Mouse (Mus musculus) lung, postnatal 0 days (tissue): ENCODE measurements around the gene St6galnac3. TPM values are rescaled to one million over a fixed set of nuclear protein-coding genes. Genes with fewer than 3 reads are reported as not detected.

Experiments used
- ATAC-seq: fragments of 200-750 bp; cut with Nextera tagmentation; 2 replicates; pipeline ENCODE4 v1.8.0; 2017; ENCODE audit warnings: moderate library complexity
- DNase-seq: peaks from one replicate; pipeline ENCODE4 v3.0.0-alpha.2; 2016; ENCODE audit warnings: low spot score
- H3K27ac ChIP-seq: fragments of 300-500 bp; sonication (generic); 2 replicates; pipeline ENCODE4 v1.5.1; 2014; ENCODE audit warnings: antibody characterized with exemption, mild to moderate bottlenecking, low read length, mixed read lengths
- H3K27me3 ChIP-seq: fragments of 300-500 bp; sonication (generic); replicated peaks from 2 replicates; pipeline ENCODE4 v1.6.1; 2014; ENCODE audit warnings: low read length, mixed read lengths; ENCODE audit not compliant: insufficient read depth
- H3K36me3 ChIP-seq: fragments of 300-500 bp; sonication (generic); 2 replicates; pipeline ENCODE4 v1.6.1; 2014; ENCODE audit warnings: low read length, mixed read lengths; ENCODE audit not compliant: insufficient read depth
- H3K4me1 ChIP-seq: fragments of 300-500 bp; sonication (generic); 2 replicates; pipeline ENCODE4 v1.6.1; 2014; ENCODE audit warnings: antibody characterized with exemption, low read depth, low read length, mixed read lengths; ENCODE audit not compliant: insufficient read depth
- H3K4me2 ChIP-seq: fragments of 300-500 bp; sonication (generic); replicated peaks from 2 replicates; pipeline ENCODE4 v1.6.1; 2014; ENCODE audit warnings: low read depth, mild to moderate bottlenecking, low read length, moderate library complexity, mixed read lengths
- H3K4me3 ChIP-seq: fragments of 300-500 bp; sonication (generic); 2 replicates; pipeline ENCODE4 v1.5.1; 2014; ENCODE audit warnings: low read depth, low read length
- H3K9ac ChIP-seq: fragments of 300-500 bp; sonication (generic); replicated peaks from 2 replicates; pipeline ENCODE4 v1.6.1; 2014; ENCODE audit warnings: low read depth, mild to moderate bottlenecking
- H3K9me3 ChIP-seq: fragments of 300-500 bp; sonication (generic); 2 replicates; pipeline ENCODE4 v1.6.1; 2016; ENCODE audit warnings: low read length, mixed read lengths
- CTCF ChIP-seq: IDR thresholded peaks from 2 replicates; pipeline ENCODE4 v1.5.1; 2016; ENCODE audit warnings: antibody characterized with exemption, mild to moderate bottlenecking
- EP300 ChIP-seq: IDR thresholded peaks from 2 replicates; pipeline ENCODE4 v1.6.1; 2016; ENCODE audit warnings: antibody characterized with exemption, mild to moderate bottlenecking, control low read depth
- WGBS: fragments of 180-500 bp; shearing (Covaris S2); extraction: QIAGEN DNeasy Blood & Tissue Kit; methylation state at CpG from one replicate; pipeline ENCODE4 v1.1.7; 2014; 5-methylcytosine and 5-hydroxymethylcytosine counted together
- polyA plus RNA-seq: library from polyadenylated mRNA; unstranded; fragments of >200 nt; fragmentation: Nextera tagmentation; extraction: Ambion mirVana; gene quantifications from 2 replicates; pipeline ENCODE4 v1.2.1, GENCODE M21; 2015

St6galnac3 gene
- polyA plus RNA-seq, 1 experiment from 2014 or later, result 12.9 TPM

DNA sequence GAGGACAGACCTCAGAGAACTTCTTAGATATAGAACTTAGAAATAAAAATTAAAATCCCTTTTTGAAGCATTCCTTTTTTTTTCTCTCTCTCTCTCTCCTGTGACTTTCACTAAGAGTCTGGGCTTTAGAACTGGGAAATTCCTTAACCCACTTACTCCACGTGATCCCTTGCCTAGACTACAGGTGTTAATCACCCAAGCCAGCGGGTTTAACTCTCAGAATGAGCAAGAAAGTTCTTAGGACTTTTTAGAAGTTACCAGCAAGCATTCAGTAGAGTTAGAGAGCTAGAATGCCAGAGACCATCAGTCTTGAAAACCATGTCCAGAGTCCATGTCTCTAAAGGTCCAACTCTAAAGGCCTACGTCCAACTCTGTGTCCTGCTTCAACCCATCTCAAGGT lies 23.3 kb upstream of the St6galnac3 start:
- 91% methylated on average over 3 of the region's 3 CpGs for WGBS
- H3K27ac ChIP-seq, result no peak overlapping the region
- H3K4me2 ChIP-seq, result no peak overlapping the region
- H3K4me1 ChIP-seq, result no peaks in the 10 kb centered on the region
- no peaks in the 10 kb centered on the region for H3K27me3 ChIP-seq
- no peaks in the 10 kb centered on the region for H3K9me3 ChIP-seq
- TF ChIP-seq EP300, result no peak
- TF ChIP-seq CTCF, result no peak
- no peak overlapping the region for H3K4me3 ChIP-seq
- H3K9ac ChIP-seq, result no peak overlapping the region
- H3K36me3 ChIP-seq, result no peaks in the 10 kb centered on the region
- DNase-seq, result no peak
- no peak for ATAC-seq

DNA sequence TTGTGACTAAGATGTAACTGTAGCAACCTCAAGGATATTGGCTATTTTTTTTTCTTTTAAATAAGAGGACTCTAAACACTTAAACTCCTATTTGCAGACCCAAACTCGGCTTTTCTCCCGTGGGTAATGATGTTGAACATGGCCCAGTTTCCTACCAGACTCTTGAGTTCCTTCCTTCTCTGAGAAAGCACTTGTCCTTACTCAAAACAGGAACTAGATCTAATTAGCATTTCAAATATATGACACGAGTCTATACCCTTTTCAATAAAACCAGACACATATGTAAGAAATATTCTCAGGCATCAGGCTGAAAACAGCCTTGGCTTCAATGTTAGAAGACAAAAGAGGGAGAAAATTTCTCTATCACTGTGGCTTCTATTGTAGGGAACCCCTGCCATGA lies 20.1 kb upstream of the St6galnac3 start:
- Histone ChIP-seq H3K27me3 (no peaks in the 10 kb centered on the region), H3K4me1 (no peaks in the 10 kb centered on the region), H3K4me3 (no peak overlapping the region), H3K27ac (no peak overlapping the region), H3K36me3 (no peaks in the 10 kb centered on the region), H3K9ac (no peak overlapping the region), H3K4me2 (no peak overlapping the region), H3K9me3 (no peaks in the 10 kb centered on the region)
- ATAC-seq (no peak), DNase-seq (no peak)
- TF ChIP-seq CTCF, result no peak
- WGBS, result 40% methylated on average over 3 of the region's 3 CpGs

DNA sequence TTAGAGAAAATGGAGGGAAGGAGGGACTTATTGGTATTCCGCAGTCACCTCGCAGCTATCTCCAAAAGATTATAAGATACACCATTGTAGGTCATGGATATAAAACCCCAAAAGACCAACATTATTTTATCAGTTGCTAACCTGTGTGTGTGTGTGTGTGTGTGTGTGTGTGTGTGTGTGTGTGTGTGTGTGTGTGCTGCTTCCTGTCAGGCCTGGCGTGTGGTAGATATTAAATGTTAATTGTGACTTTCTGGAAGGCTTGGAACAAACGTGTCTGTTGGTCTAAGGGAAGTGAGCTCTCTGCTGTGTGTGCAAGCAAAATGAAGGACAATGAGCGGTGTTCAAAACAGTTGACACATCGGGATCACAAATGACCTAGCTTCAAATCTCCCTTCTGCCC lies 19.5 kb upstream of the St6galnac3 start:
- H3K4me3 ChIP-seq, result no peak overlapping the region
- no peak overlapping the region for H3K9ac ChIP-seq
- TF ChIP-seq CTCF (no peak), EP300 (no peak)
- ATAC-seq (no peak), DNase-seq (no peak)
- no peaks in the 10 kb centered on the region for H3K9me3 ChIP-seq
- no peaks in the 10 kb centered on the region for H3K4me1 ChIP-seq
- no peaks in the 10 kb centered on the region for H3K36me3 ChIP-seq
- H3K4me2 ChIP-seq, result no peak overlapping the region
- H3K27me3 ChIP-seq, result no peaks in the 10 kb centered on the region
- H3K27ac ChIP-seq, result no peak overlapping the region
- WGBS, result 81% methylated on average over 6 of the region's 6 CpGs

DNA sequence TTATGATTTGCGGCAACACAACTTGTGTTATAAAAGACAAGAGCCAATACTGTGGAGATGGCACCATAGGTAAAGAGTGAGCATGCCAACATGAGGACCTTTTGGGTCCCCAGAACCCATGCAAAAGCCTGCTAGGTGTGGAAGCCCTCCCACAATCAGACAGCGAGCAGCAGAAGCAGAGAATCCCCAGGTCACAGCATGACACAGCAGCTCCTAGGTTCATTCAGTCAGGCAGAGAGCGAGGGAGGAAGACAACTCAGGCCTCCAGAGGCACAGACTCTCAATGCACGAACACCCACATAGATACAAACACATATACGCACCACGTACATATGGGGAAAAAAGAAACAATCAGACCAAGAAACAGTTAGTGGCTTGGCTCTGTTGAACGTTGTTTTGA lies 16.8 kb upstream of the St6galnac3 start:
- no peak for DNase-seq
- Histone ChIP-seq H3K27me3 (no peaks in the 10 kb centered on the region), H3K9me3 (no peaks in the 10 kb centered on the region), H3K36me3 (no peaks in the 10 kb centered on the region), H3K9ac (no peak overlapping the region), H3K4me2 (no peak overlapping the region), H3K27ac (no peak overlapping the region), H3K4me3 (no peak overlapping the region), H3K4me1 (no peaks in the 10 kb centered on the region)
- ATAC-seq, result no peak
- 89% methylated on average over 7 of the region's 7 CpGs for WGBS
- no peak for TF ChIP-seq CTCF
- TF ChIP-seq EP300, result no peak

DNA sequence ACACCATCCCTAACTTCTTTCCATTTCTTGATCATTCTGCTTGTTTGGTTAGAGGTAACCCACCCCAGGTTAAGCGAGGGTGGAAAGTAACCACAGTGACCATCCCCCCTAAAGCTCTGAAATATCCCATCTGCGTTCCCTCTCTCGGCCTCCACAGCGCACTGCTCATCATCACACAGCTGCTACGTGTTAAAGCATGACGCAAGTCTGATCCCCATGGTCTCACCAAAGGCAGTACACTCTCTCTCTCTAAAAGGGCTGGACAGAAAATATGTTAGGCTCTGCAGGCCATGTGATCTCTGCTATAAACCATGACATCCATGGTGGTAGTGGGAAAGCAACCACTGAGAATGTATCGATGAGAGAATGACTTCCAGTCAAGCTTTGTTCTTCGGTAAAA lies 14.4 kb upstream of the St6galnac3 start:
- H3K9me3 ChIP-seq, result no peaks in the 10 kb centered on the region
- no peak overlapping the region for H3K4me2 ChIP-seq
- no peak overlapping the region for H3K4me3 ChIP-seq
- ATAC-seq (peak; percentile 59), DNase-seq (peak; percentile 23)
- 71% methylated on average over 8 of the region's 8 CpGs for WGBS
- no peaks in the 10 kb centered on the region for H3K4me1 ChIP-seq
- H3K36me3 ChIP-seq, result no peaks in the 10 kb centered on the region
- TF ChIP-seq CTCF (no peak), EP300 (no peak)
- no peaks in the 10 kb centered on the region for H3K27me3 ChIP-seq
- no peak overlapping the region for H3K9ac ChIP-seq
- H3K27ac ChIP-seq, result no peak overlapping the region

DNA sequence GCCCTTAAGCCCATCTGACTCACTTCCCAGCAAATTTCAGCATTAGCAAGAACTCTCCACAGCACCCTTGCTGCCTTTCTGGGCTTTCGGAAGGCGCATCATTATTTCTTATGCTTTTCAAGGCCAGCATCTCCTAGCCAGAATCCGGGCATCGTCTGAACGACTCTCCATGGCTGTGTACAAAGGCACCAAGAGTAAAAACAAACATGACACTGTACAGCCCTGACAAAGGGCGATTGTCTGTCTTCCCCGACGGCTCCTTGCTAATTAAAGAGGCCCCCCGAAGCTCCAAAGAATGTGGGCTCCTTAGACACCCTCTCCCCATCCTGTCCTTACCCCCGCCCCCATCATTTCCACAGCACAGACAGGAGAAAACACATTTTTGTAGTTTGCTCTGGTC lies 13.4 kb upstream of the St6galnac3 start:
- Histone ChIP-seq H3K9me3 (no peaks in the 10 kb centered on the region), H3K4me2 (no peak overlapping the region), H3K27ac (no peak overlapping the region), H3K27me3 (no peaks in the 10 kb centered on the region), H3K4me3 (no peak overlapping the region), H3K36me3 (no peaks in the 10 kb centered on the region), H3K4me1 (no peaks in the 10 kb centered on the region), H3K9ac (no peak overlapping the region)
- no peak for TF ChIP-seq EP300
- no peak for TF ChIP-seq CTCF
- no peak for ATAC-seq
- 47% methylated on average over 10 of the region's 10 CpGs for WGBS
- no peak for DNase-seq

DNA sequence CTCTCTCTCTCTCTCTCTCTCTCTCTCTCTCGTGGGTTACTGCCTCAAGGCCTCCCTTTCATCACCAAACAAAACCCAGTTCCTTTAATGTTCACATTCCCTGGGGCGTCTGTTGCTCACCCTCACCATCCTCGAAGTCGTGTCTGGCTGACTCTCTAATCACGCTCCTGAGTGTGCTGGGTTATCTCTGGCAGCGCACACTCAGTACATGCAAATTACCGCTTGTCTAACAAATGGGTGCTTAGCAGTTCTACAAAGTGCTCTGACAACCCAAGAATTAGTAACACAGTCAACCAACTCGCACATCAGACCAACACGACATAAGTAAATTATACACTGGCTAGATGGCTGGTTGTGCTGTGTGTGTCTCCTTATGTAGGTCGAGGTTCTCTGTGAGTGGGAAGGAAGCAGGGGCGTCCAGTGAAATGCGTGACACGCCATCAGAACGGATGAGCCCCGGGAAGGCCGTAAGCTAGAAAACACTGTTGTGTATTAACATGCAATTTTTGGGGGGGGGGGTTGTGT lies 11.8 kb upstream of the St6galnac3 start:
- Histone ChIP-seq H3K4me3 (no peak overlapping the region), H3K27me3 (no peaks in the 10 kb centered on the region), H3K4me1 (peaks cover 4% of the 10 kb centered on the region; the same call in 1 of the 2 replicates), H3K36me3 (no peaks in the 10 kb centered on the region), H3K27ac (no peak overlapping the region), H3K9ac (no peak overlapping the region), H3K4me2 (no peak overlapping the region), H3K9me3 (no peaks in the 10 kb centered on the region)
- ATAC-seq (no peak), DNase-seq (no peak)
- 69% methylated on average over 16 of the region's 16 CpGs for WGBS
- TF ChIP-seq EP300 (no peak), CTCF (no peak)
